Mouse (Mus musculus): ENCODE results near the gene Nkx6-2. TPM values are rescaled to one million over a fixed set of nuclear protein-coding genes. Genes with fewer than 3 reads are reported as not detected.
A peak's percentile ranks its signal among the peaks of the same experiment; 100 is the strongest.

The Nkx6-2 gene
- polyA plus RNA-seq, 1 experiment from 2014 or later: 8.4 TPM

DNA sequence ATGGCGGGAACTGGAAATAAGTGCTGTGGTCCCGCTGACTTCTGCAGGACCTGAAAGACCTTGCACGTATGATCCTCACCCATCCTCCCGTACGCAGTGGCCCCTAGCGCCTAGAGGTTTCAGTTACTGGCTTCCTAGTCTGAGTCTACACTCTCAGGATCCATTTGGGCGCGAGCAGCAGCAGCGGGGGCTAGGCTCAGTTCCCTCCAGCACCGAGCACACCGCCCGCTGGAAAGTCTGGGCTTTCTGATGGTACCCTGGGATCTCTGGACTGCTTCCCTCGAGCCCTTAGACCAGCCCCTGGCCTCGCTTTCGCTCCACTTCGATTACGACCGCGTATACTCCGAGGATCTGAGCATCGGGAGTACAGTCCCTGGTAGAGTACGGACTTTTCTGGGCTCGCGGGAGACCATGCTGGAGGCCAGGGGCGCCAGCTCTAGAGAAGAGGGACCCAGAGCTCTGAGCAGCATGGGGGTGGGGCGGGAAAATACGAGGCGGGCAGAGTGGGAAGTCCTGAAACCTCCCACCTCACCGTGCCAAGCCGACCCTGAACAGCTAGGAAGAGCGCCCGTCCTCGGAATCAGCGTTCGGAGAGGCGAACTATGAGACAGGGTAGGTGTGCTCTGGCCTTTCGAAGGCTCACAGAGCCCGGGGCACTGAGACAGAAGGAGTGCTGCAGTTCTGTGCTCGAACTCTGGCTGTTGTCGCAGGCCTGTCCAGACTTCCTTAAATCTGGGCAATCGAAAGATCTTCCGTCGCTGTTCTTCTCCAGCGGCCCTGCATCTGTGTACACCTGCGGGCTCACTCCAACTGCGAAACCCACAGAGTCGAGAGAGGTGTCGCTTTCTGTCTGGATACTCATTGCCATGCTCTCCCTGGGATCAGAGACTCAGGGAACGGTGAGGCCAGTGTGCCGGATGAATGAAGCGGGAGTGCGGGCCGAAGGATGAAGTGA, 1.9 kb upstream of the Nkx6-2 start:
- peaks cover 49% of the 10 kb centered on the region for H3K4me1 ChIP-seq
- H3K9me3 ChIP-seq: no peaks in the 10 kb centered on the region
- no peak overlapping the region for H3K9ac ChIP-seq
- H3K4me2 ChIP-seq: peak overlapping the region; percentile 19; the same call in 1 of the 2 replicates
- WGBS: under 1% methylated on average over 53 of the region's 53 CpGs
- ATAC-seq (ENCODE audit: low FRiP score): no peak
- no peak overlapping the region for H3K27ac ChIP-seq
- 0 out of 2 replicates have a peak overlapping the region, but pooled peaks have one; percentile 1 for H3K4me3 ChIP-seq (replicated peaks)
- peaks cover 100% of the 10 kb centered on the region for H3K27me3 ChIP-seq
- H3K36me3 ChIP-seq (replicated peaks): no peaks in the 10 kb centered on the region

DNA sequence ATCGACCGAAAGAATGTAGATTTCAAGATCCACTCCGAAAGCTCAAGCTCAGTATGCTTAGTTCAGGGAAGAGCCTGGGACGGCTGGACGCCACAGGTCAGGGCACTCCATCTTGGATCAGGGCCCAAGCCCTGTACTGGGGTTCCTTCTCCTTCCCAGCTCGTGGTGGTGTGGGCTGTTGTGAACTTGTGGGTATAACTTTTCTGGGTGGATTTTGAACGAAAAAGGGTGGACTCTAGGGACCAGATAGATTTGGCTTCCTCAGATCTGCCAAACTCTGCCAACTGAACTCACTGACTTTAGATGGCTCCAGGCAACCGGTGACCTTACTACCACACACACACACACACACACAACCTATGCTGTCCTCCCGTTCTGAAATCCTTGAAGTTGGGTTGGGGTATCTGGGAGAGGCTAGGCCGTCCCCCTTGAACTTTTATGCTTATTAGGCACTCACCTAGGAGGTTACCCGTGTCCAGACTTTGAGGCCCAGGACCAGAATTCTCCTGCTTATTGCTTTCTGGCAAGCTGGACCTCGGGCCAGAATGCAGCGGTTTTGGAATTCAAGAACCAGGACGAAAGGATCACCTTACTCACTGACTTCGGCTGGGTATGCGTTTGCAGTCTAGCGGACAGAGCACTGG, 619 bp upstream of the Nkx6-2 start:
- peaks cover 48% of the 10 kb centered on the region for H3K4me1 ChIP-seq
- H3K27me3 ChIP-seq: peaks cover 100% of the 10 kb centered on the region
- no peaks in the 10 kb centered on the region for H3K36me3 ChIP-seq (replicated peaks)
- H3K9me3 ChIP-seq: no peaks in the 10 kb centered on the region
- H3K9ac ChIP-seq: no peak overlapping the region
- H3K4me3 ChIP-seq (replicated peaks): peak overlapping the region; percentile 46
- no peak for ATAC-seq (ENCODE audit: low FRiP score)
- 9% methylated on average over 17 of the region's 17 CpGs for WGBS
- H3K4me2 ChIP-seq: peak overlapping the region; percentile 64; the same call in 1 of the 2 replicates
- H3K27ac ChIP-seq: no peak overlapping the region

DNA sequence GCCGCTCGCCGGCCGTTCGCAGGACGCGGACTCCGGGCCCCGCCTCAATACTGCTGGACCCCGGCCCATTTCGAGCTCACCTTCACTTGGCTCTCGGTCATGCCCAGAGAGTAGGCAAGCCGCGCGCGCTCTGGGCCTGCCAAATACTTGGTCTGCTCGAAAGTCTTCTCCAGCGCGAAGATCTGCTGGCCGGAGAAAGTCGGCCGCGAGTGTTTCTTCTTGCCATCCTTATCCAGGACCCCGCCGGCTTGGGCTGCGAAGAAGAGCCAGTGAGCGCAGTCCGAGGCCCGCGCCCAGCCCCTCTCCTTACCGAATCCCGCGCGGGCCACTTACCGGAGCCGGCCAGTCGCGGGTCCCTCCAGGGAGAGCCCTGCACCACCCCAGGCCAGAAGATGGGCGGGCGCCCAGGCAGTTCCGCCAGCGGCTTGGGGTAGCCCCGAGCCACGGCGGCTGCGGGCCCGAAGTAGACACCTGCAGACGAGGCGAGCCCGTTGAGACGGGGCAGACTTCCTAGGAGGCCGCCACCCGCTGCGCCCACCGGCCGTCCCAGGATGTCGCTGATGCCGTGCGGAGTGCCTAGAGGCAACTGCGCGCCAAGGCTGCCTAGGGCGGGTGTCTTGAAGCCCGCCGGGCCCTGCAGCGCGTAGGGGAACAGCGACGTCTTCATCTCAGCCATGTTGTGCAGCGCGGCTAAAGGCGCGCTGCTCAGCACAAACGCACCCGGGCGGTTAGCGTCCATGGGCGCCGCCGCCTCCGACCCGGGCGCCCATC, 611 bp downstream of the Nkx6-2 start:
- Histone ChIP-seq H3K9ac (peak overlapping the region; percentile 44), H3K27me3 (peaks cover 100% of the 10 kb centered on the region), H3K4me3 (replicated peaks) (peak overlapping the region; percentile 46), H3K36me3 (replicated peaks) (no peaks in the 10 kb centered on the region), H3K4me2 (peak overlapping the region; percentile 64), H3K9me3 (no peaks in the 10 kb centered on the region), H3K4me1 (peaks cover 43% of the 10 kb centered on the region), H3K27ac (no peak overlapping the region)
- under 1% methylated on average over 82 of the region's 82 CpGs for WGBS
- ATAC-seq (ENCODE audit: low FRiP score): peak; percentile 44

DNA sequence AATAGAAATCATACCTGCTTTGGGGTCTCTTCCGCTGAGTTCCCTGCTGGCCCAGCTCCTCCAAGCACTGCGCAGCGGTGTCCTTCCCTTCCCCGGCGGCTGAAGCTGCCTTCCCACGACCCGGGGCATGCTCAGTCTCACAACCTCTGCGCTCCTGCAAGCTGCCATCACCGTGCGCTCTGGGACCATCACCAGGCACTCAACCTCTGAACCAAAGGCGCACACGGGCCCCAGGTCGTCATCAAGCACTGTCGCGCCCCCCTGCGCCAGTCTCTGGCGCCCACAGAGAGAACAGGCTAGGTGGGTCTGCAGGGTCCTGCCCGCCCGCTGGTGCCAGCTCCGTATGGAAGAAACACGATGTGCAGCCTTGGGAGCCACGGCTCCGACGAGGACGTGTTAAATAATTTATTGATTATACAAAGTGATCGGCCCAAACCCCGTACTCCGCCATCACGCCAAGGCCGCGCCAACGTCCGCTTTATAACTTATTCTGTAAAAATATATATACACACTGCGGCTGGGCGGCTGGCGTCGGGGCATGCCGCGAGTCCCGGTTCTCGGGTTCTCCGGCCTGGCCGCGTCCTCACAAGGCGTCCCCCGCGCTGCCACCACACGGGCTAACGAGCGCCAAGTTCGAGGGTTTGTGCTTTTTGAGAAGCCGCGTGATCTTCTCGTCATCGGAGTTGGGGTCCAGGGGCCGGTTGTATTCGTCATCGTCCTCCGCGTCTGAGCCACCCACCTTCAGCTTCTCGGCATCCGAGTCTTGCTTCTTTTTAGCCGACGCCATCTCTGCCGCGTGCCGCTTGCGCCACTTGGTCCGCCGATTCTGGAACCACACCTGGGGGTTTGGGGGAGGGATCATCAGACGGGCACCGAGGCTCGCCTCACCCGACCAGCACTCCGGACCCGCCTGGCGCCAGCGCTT, 1.5 kb downstream of the Nkx6-2 start:
- WGBS: under 1% methylated on average over 78 of the region's 78 CpGs

DNA sequence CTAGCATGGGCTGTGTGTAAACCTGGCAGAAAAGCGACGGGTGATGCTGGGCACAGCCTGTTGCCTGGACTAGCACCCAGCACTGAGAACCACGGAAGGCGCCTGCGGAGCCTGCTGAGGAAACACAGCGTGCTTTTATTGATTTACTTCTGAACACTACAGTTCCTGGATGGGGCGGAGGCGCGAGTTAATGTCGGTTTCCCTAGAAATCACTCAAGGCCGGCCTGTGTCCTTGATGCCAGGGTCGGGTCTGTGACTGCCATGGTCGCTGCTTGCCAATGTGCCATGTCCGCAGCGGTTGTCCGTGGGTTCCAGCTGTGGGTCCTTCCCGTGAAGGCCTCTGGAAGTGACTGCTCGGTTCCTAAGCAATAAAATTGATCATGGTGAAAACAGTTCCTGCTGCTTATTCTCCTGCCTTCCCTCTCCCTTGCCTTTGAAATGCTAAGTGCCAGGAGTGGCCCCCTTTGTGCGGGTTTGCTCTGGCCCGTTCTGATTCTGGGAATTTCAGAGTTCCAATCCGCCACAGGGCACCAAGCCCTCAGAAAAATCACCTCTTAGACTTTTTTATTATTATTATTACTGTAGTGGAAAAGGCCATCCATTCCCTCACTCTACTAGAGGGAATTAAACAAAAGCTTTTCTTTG, 3.2 kb downstream of the Nkx6-2 start:
- no peaks in the 10 kb centered on the region for H3K36me3 ChIP-seq (replicated peaks)
- peaks cover 90% of the 10 kb centered on the region for H3K27me3 ChIP-seq
- ATAC-seq (ENCODE audit: low FRiP score): no peak
- H3K4me1 ChIP-seq: peaks cover 36% of the 10 kb centered on the region
- no peaks in the 10 kb centered on the region for H3K9me3 ChIP-seq
- no peak overlapping the region for H3K4me3 ChIP-seq (replicated peaks)
- H3K9ac ChIP-seq: no peak overlapping the region
- H3K27ac ChIP-seq: no peak overlapping the region
- 59% methylated on average over 21 of the region's 21 CpGs for WGBS
- H3K4me2 ChIP-seq: 0 out of 2 replicates have a peak overlapping the region, but pooled peaks have one; percentile 64

More for the DNA sequence above, 1.5 kb downstream of the Nkx6-2 start:
- ATAC-seq (ENCODE audit: low FRiP score): no peak
- peak overlapping the region; percentile 40; the same call in 1 of the 2 replicates for H3K9ac ChIP-seq
- peak overlapping the region; percentile 64 for H3K4me2 ChIP-seq
- no peak overlapping the region for H3K27ac ChIP-seq
- H3K4me1 ChIP-seq: peaks cover 48% of the 10 kb centered on the region
- H3K9me3 ChIP-seq: no peaks in the 10 kb centered on the region
- no peaks in the 10 kb centered on the region for H3K36me3 ChIP-seq (replicated peaks)
- peak overlapping the region; percentile 46 for H3K4me3 ChIP-seq (replicated peaks)
- H3K27me3 ChIP-seq: peaks cover 100% of the 10 kb centered on the region

DNA sequence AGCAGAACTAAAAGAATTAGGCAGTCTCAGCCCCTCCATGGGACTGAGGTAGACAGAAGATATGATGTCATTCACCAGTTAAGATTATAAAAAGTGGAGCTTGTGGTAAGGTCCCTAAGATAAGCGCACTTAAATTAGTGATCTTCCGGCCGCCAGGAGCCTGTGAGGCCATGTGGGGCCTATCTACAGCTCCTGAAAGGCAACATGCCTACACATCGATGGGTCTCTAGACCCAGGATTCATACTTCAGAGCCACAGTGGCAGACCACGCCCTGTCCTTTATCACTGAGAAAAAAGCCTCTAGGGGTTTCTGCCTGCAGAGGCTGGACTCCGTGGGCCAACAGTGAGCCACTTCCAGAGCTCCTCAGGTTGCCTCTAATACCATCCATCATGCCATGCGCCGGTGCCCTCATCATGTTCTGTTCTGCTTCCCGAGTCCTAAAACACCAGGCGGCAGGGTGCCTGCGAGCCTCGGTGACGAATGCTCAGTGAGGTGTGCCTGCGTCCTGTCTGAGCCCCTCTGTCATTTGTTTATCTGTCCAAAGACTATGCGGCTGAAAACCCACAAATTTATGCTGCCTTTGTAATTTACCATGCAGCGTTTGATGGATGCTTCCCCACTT, 6.4 kb downstream of the Nkx6-2 start:
- Histone ChIP-seq H3K4me3 (replicated peaks) (no peak overlapping the region), H3K27me3 (peaks cover 74% of the 10 kb centered on the region), H3K4me1 (peaks cover 12% of the 10 kb centered on the region), H3K9ac (no peak overlapping the region), H3K9me3 (no peaks in the 10 kb centered on the region), H3K36me3 (replicated peaks) (no peaks in the 10 kb centered on the region), H3K27ac (no peak overlapping the region), H3K4me2 (no peak overlapping the region)
- ATAC-seq (ENCODE audit: low FRiP score): no peak
- 87% methylated on average over 16 of the region's 16 CpGs for WGBS

DNA sequence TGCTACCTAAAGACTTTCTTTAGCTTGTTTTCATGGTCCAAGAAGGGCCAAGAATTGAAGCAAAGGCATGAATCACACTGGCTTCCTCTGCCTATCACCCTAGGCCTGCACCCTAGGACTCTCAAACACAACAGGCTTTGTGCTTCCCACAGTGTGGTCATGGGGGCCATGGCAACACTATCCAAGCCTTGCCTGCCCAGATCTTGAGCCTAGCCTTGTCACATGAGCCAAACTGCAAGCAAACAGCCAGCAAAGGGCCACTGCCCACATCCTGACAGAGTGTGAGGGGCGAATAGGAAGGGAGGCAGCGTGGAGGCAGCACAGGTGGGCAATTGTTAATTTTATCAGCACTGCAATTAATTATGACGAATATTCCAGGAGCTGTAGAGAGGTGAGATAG, 9.9 kb downstream of the Nkx6-2 start:
- Histone ChIP-seq H3K4me2 (no peak overlapping the region), H3K9ac (no peak overlapping the region), H3K4me1 (0 out of 2 replicates have a peak, but pooled peaks cover 6% of the 10 kb centered on the region), H3K36me3 (replicated peaks) (no peaks in the 10 kb centered on the region), H3K27ac (no peak overlapping the region), H3K9me3 (no peaks in the 10 kb centered on the region), H3K4me3 (replicated peaks) (no peak overlapping the region), H3K27me3 (peaks cover 44% of the 10 kb centered on the region)
- ATAC-seq (ENCODE audit: low FRiP score): no peak
- 94% methylated on average over 3 of the region's 3 CpGs for WGBS

DNA sequence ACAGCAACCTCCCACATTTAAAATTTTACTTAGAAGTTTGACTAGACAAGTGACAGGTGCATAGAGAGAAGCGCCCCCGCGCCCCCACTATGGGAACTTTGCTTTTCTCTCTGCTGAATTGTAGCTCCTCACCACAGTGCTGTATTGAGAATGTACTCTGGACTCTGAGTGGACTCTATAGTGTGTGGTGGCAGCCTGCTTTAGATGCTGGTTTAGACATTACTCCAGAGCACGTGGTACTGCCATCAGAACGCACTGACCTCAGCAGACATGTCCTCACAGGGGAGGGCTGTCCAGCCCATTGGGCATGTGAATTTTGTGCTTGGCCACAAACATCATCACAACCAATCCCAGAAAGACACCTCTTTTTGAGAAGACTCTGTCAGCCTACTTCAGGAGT, 11.8 kb downstream of the Nkx6-2 start:
- H3K27ac ChIP-seq: no peak overlapping the region
- H3K9me3 ChIP-seq: no peaks in the 10 kb centered on the region
- no peak overlapping the region for H3K4me2 ChIP-seq
- peaks cover 27% of the 10 kb centered on the region for H3K27me3 ChIP-seq
- no peaks in the 10 kb centered on the region for H3K4me1 ChIP-seq
- no peak overlapping the region for H3K4me3 ChIP-seq (replicated peaks)
- H3K36me3 ChIP-seq (replicated peaks): no peaks in the 10 kb centered on the region
- no peak overlapping the region for H3K9ac ChIP-seq
- ATAC-seq (ENCODE audit: low FRiP score): no peak
- 96% methylated on average over 5 of the region's 5 CpGs for WGBS

DNA sequence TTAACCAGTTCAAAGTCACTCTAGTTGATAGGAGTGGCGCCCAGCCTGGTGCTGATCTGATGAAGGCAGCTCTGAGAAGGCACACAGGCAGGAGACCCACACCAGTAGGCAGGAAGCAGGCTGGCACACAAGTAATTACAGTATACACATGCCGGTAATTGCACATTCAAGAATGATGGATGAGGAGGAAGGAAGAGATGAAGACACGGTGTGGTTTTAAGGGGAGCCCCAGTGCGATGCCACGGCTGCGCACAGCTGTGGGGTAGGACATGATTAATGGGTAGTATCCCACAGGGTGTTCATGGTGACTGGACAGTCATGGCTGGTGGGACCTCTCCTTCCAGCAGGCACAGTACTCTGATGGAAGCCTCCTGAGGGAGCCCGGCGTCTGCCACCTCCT, 16.1 kb downstream of the Nkx6-2 start:
- H3K36me3 ChIP-seq (replicated peaks): no peaks in the 10 kb centered on the region
- H3K4me3 ChIP-seq (replicated peaks): no peak overlapping the region
- WGBS: 91% methylated on average over 8 of the region's 8 CpGs
- H3K4me1 ChIP-seq: peaks cover 7% of the 10 kb centered on the region; the same call in 1 of the 2 replicates
- no peak overlapping the region for H3K27ac ChIP-seq
- no peak for ATAC-seq (ENCODE audit: low FRiP score)
- no peak overlapping the region for H3K4me2 ChIP-seq
- no peaks in the 10 kb centered on the region for H3K9me3 ChIP-seq
- no peak overlapping the region for H3K9ac ChIP-seq
- peaks cover 26% of the 10 kb centered on the region for H3K27me3 ChIP-seq

DNA sequence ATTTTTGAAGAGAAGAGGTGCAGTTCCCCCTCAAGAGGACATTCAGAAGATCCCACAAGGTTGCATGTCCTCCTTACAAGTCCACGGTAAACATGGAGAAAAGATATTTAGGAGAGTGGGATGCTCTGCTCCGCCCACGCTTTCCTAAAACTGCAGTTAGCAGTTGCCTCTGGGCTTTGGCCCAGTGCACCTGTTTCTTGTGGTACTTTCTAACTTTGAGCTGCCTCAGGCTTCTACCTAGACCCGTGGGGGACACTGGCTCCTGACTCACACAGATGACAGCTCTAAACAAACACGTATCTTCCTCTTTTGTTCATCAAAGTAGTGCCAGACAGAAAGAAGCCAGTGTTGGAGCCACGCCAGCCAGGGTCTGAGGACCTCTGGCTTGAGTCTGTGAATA, 16.6 kb downstream of the Nkx6-2 start:
- H3K4me1 ChIP-seq: peaks cover 7% of the 10 kb centered on the region; the same call in 1 of the 2 replicates
- no peaks in the 10 kb centered on the region for H3K36me3 ChIP-seq (replicated peaks)
- ATAC-seq (ENCODE audit: low FRiP score): no peak
- H3K27ac ChIP-seq: no peak overlapping the region
- 77% methylated on average over 6 of the region's 6 CpGs for WGBS
- no peak overlapping the region for H3K4me3 ChIP-seq (replicated peaks)
- no peak overlapping the region for H3K4me2 ChIP-seq
- H3K9ac ChIP-seq: no peak overlapping the region
- H3K27me3 ChIP-seq: peaks cover 29% of the 10 kb centered on the region
- H3K9me3 ChIP-seq: no peaks in the 10 kb centered on the region
